Mouse (Mus musculus): Measurements from ENCODE around the gene Kctd15.

Kctd15 gene

GRCm38 (mm10) chr7:34656632-34657031 is at the start of gene Kctd15:
TSS of gene Kctd15 (minus strand) at chr7:34656732.
- no peak for DNase-seq (ENCODE audit: low read depth in 1 of 2, low spot score in 2 of 2)

GRCm38 (mm10) chr7:34704401-34704800 is 47.9 kb upstream of the Kctd15 start:
- no peak for DNase-seq (ENCODE audit: low read depth in 1 of 2, low spot score in 2 of 2)

- no peak for DNase-seq (ENCODE audit: low read depth in 1 of 2, low spot score in 2 of 2)
Observed at GRCm38 (mm10) chr7:34703437-34703836, 46.9 kb upstream of the Kctd15 start.

GRCm38 (mm10) chr7:34702718-34703351 is 46.3 kb upstream of the Kctd15 start:
- no peak for DNase-seq (ENCODE audit: low read depth in 1 of 2, low spot score in 2 of 2)

- DNase-seq (ENCODE audit: low read depth in 1 of 2, low spot score in 2 of 2): no peak
Observed at GRCm38 (mm10) chr7:34699888-34700287, 43.4 kb upstream of the Kctd15 start.

GRCm38 (mm10) chr7:34698221-34698620 is 41.7 kb upstream of the Kctd15 start:
- no peak for DNase-seq (ENCODE audit: low read depth in 1 of 2, low spot score in 2 of 2)

GRCm38 (mm10) chr7:34696086-34696485 is 39.6 kb upstream of the Kctd15 start:
- DNase-seq (ENCODE audit: low read depth in 1 of 2, low spot score in 2 of 2): no peak

GRCm38 (mm10) chr7:34694898-34695297 is 38.4 kb upstream of the Kctd15 start:
- DNase-seq (ENCODE audit: low read depth in 1 of 2, low spot score in 2 of 2): no peak

GRCm38 (mm10) chr7:34693916-34694315 is 37.4 kb upstream of the Kctd15 start:
- no peak for DNase-seq (ENCODE audit: low read depth in 1 of 2, low spot score in 2 of 2)

GRCm38 (mm10) chr7:34693072-34693471 is 36.5 kb upstream of the Kctd15 start:
- DNase-seq (ENCODE audit: low read depth in 1 of 2, low spot score in 2 of 2): no peak

- DNase-seq (ENCODE audit: low read depth in 1 of 2, low spot score in 2 of 2): no peak
Observed at GRCm38 (mm10) chr7:34690111-34690510, 33.6 kb upstream of the Kctd15 start.

GRCm38 (mm10) chr7:34689028-34689427 is 32.5 kb upstream of the Kctd15 start:
- no peak for DNase-seq (ENCODE audit: low read depth in 1 of 2, low spot score in 2 of 2)

GRCm38 (mm10) chr7:34685801-34686200 is 29.3 kb upstream of the Kctd15 start:
- DNase-seq (ENCODE audit: low read depth in 1 of 2, low spot score in 2 of 2): no peak

- no peak for DNase-seq (ENCODE audit: low read depth in 1 of 2, low spot score in 2 of 2)
Observed at GRCm38 (mm10) chr7:34685176-34685575, 28.6 kb upstream of the Kctd15 start.

GRCm38 (mm10) chr7:34680771-34681421 is 24.4 kb upstream of the Kctd15 start:
- DNase-seq (ENCODE audit: low read depth in 1 of 2, low spot score in 2 of 2): no peak

- DNase-seq (ENCODE audit: low read depth in 1 of 2, low spot score in 2 of 2): no peak
Observed at GRCm38 (mm10) chr7:34679886-34680285, 23.4 kb upstream of the Kctd15 start.

- DNase-seq (ENCODE audit: low read depth in 1 of 2, low spot score in 2 of 2): no peak
Observed at GRCm38 (mm10) chr7:34675831-34676514, 19.4 kb upstream of the Kctd15 start.

- no peak for DNase-seq (ENCODE audit: low read depth in 1 of 2, low spot score in 2 of 2)
Observed at GRCm38 (mm10) chr7:34675120-34675790, 18.7 kb upstream of the Kctd15 start.

- DNase-seq (ENCODE audit: low read depth in 1 of 2, low spot score in 2 of 2): no peak
Observed at GRCm38 (mm10) chr7:34672916-34673315, 16.4 kb upstream of the Kctd15 start.

GRCm38 (mm10) chr7:34671911-34672310 is 15.4 kb upstream of the Kctd15 start:
- peak; percentile 54 to 61 for DNase-seq (ENCODE audit: low read depth in 1 of 2, low spot score in 2 of 2)

GRCm38 (mm10) chr7:34670778-34671177 is 14.2 kb upstream of the Kctd15 start:
- no peak for DNase-seq (ENCODE audit: low read depth in 1 of 2, low spot score in 2 of 2)

GRCm38 (mm10) chr7:34669336-34669735 is 12.8 kb upstream of the Kctd15 start:
- DNase-seq (ENCODE audit: low read depth in 1 of 2, low spot score in 2 of 2): no peak
